Mouse (Mus musculus) CD4-positive, CD25-positive, alpha-beta regulatory T cell, adult 4 months (primary cell): Measurements from ENCODE around the gene Aup1. TPM values are rescaled to one million over a fixed set of nuclear protein-coding genes. Genes with fewer than 3 reads are reported as not detected.

Source experiments
- polyA plus RNA-seq, 2 experiments: library from polyadenylated mRNA; unstranded; fragments of 100-300 nt; shearing (Covaris generic); gene quantifications; one replicate each; pipeline ENCODE4 v1.2.1; 2017

The Aup1 gene
- polyA plus RNA-seq, 2 experiments from 2014 or later: 424 to 552 TPM

Other genes with a start within 250 kb of the Aup1 start
- 1 to 10 TPM; 2.3 to 3.1 TPM for gene Sema4f, start 114.8 kb upstream of the Aup1 start, polyA plus RNA-seq
- gene M1ap, start 107.6 kb upstream of the Aup1 start, polyA plus RNA-seq: 1 to 10 TPM in 1 of 2 experiments, under 1 TPM in 1; 0.94 to 1.4 TPM
- gene Dok1, start 21.1 kb upstream of the Aup1 start, polyA plus RNA-seq: 100 to 1,000 TPM in 1 of 2 experiments, 10 to 100 TPM in 1; 31.8 to 115 TPM
- 1 to 10 TPM in 1 of 2 experiments, not detected in 1; 1.8 TPM for gene Loxl3, start 20.3 kb upstream of the Aup1 start, polyA plus RNA-seq
- 10 to 100 TPM; 27.3 to 37.9 TPM for gene Htra2, start 752 bp downstream of the Aup1 start, polyA plus RNA-seq
- 1 to 10 TPM; 1.9 to 4.5 TPM for gene Dqx1, start 3.3 kb downstream of the Aup1 start, polyA plus RNA-seq
- not detected for gene Tlx2, start 15.8 kb downstream of the Aup1 start, polyA plus RNA-seq
- 10 to 100 TPM; 42.5 to 49.3 TPM for gene Pcgf1, start 23.3 kb downstream of the Aup1 start, polyA plus RNA-seq
- gene Lbx2, start 31.8 kb downstream of the Aup1 start, polyA plus RNA-seq: not detected
- 1 to 10 TPM in 1 of 2 experiments, under 1 TPM in 1; 0.82 to 2.2 TPM for gene Ccdc142, start 47.1 kb downstream of the Aup1 start, polyA plus RNA-seq
- under 1 TPM; 0.67 to 0.68 TPM for gene Gm42688, start 47.1 kb downstream of the Aup1 start, polyA plus RNA-seq
- 10 to 100 TPM; 57.0 to 61.5 TPM for gene Mrpl53, start 54.5 kb downstream of the Aup1 start, polyA plus RNA-seq
- gene Mogs, start 61.0 kb downstream of the Aup1 start, polyA plus RNA-seq: 10 to 100 TPM in 1 of 2 experiments, 1 to 10 TPM in 1; 6.5 to 16.0 TPM
- 10 to 100 TPM; 20.4 to 23.6 TPM for gene Wbp1, start 67.0 kb downstream of the Aup1 start, polyA plus RNA-seq
- gene Ino80b, start 70.9 kb downstream of the Aup1 start, polyA plus RNA-seq: 1 to 10 TPM in 1 of 2 experiments, under 1 TPM in 1; 0.56 to 3.3 TPM
- gene Rtkn, start 80.9 kb downstream of the Aup1 start, polyA plus RNA-seq: under 1 TPM in 1 of 2 experiments, not detected in 1; 0.49 TPM
- gene Wdr54, start 101.9 kb downstream of the Aup1 start, polyA plus RNA-seq: 1 to 10 TPM in 1 of 2 experiments, not detected in 1; 2.1 TPM
- gene 1700003E16Rik, start 101.9 kb downstream of the Aup1 start, polyA plus RNA-seq: not detected
- gene Dctn1, start 111.4 kb downstream of the Aup1 start, polyA plus RNA-seq: 10 to 100 TPM; 14.7 to 18.2 TPM
- 1 to 10 TPM in 1 of 2 experiments, under 1 TPM in 1; 0.75 to 1.1 TPM for gene Slc4a5, start 165.3 kb downstream of the Aup1 start, polyA plus RNA-seq